Mouse (Mus musculus) liver, postnatal 0 days (tissue): Measurements from ENCODE around the gene Pde4a.

Experiments used
- CTCF ChIP-seq: sonication (generic); IDR thresholded peaks from 2 replicates; pipeline ENCODE4 v1.5.1; 2016; ENCODE audit warnings: antibody characterized with exemption, low read depth
- EP300 ChIP-seq: IDR thresholded peaks from 2 replicates; pipeline ENCODE4 v1.6.1; 2016; ENCODE audit warnings: antibody characterized with exemption, low read depth, mild to moderate bottlenecking

GRCm38 (mm10) chr9:21172364-21172763 is 6.8 kb downstream of the Pde4a start:
- TF ChIP-seq CTCF (no peak), EP300 (no peak)
